Comparison of ENCODE assay signal across 8 mouse cellular contexts in genomic region chr7:132930055-132930454, GRCm38 (mm10). TPM values are rescaled to one million over a fixed set of nuclear protein-coding genes. Genes with fewer than 3 reads are reported as not detected.
A peak's percentile ranks its signal among the peaks of the same experiment; 100 is the strongest.
DNase-seq lines count a peak whose midpoint lies in the region; ATAC-seq and TF ChIP-seq lines count a peak whose summit lies in the region.

No protein-coding gene starts in this region.

- H3K9ac ChIP-seq in kidney, embryonic 15.5 days, result peak overlapping the region; percentile 96
- H3K9ac ChIP-seq in neural tube, embryonic 12.5 days, result peak overlapping the region; percentile 97; the same call in 1 of the 2 replicates

- no peak for ATAC-seq in kidney, embryonic 15.5 days (replicated peaks; ENCODE audit: low FRiP score)
- ATAC-seq in neural tube, embryonic 12.5 days (ENCODE audit: low FRiP score, low read depth), result no peak

- no peak overlapping the region for H3K27ac ChIP-seq in testis, adult 2 months (ENCODE audit: control insufficient read depth, insufficient read depth, low read depth, low read length)
- no peak overlapping the region for H3K27ac ChIP-seq in cortical plate, adult 2 months (ENCODE audit: insufficient read depth, low read length)
- no peak overlapping the region for H3K27ac ChIP-seq in kidney, embryonic 15.5 days
- H3K27ac ChIP-seq in neural tube, embryonic 12.5 days, result no peak overlapping the region

- DNase-seq in testis, postnatal 10 days (ENCODE audit: low spot score), result no peak
- no peak for DNase-seq in spleen, adult 18-20 months
- DNase-seq in right cerebral cortex, postnatal 10 days (ENCODE audit: low spot score in 2 of 2), result no peak
- DNase-seq in retina, embryonic 14.5 days (ENCODE audit: low spot score), result no peak

- no peaks in the 10 kb centered on the region for H3K9me3 ChIP-seq in kidney, embryonic 15.5 days (replicated peaks)
- H3K9me3 ChIP-seq in neural tube, embryonic 12.5 days, result no peaks in the 10 kb centered on the region

- H3K27me3 ChIP-seq in testis, adult 2 months (ENCODE audit: control insufficient read depth, insufficient read depth, low read length), result no peaks in the 10 kb centered on the region
- H3K27me3 ChIP-seq in kidney, embryonic 15.5 days, result no peaks in the 10 kb centered on the region
- no peaks in the 10 kb centered on the region for H3K27me3 ChIP-seq in neural tube, embryonic 12.5 days (replicated peaks)

- TF ChIP-seq CTCF in testis, adult 2 months (IDR thresholded peaks at IDR 0.05; ENCODE audit: control insufficient read depth, insufficient read depth, insufficient replicate concordance, low read depth, low read length), result no peak
- no peak for TF ChIP-seq CTCF in cortical plate, adult 2 months (IDR thresholded peaks at IDR 0.05; ENCODE audit: extremely low read depth, insufficient read depth, low read length)

- TF ChIP-seq POLR2A in testis, adult 2 months (IDR thresholded peaks at IDR 0.05; ENCODE audit: control insufficient read depth, low read depth, low read length), result no peak
- no peak for TF ChIP-seq POLR2A in cortical plate, adult 2 months (IDR thresholded peaks at IDR 0.05; ENCODE audit: extremely low read depth, insufficient read depth, low read length)

- H3K36me3 ChIP-seq in testis, adult 2 months (ENCODE audit: control insufficient read depth, insufficient read depth, low read length), result no peaks in the 10 kb centered on the region
- no peaks in the 10 kb centered on the region for H3K36me3 ChIP-seq in kidney, embryonic 15.5 days
- no peaks in the 10 kb centered on the region for H3K36me3 ChIP-seq in neural tube, embryonic 12.5 days

- WGBS in kidney, embryonic 15.5 days, result 86% methylated on average over 5 of the region's 5 CpGs
- WGBS in neural tube, embryonic 12.5 days, result 93% methylated on average over 5 of the region's 5 CpGs

- peak overlapping the region; percentile 66 for H3K4me2 ChIP-seq in kidney, embryonic 15.5 days
- H3K4me2 ChIP-seq in neural tube, embryonic 12.5 days (replicated peaks), result peak overlapping the region; percentile 82

- H3K4me3 ChIP-seq in testis, adult 2 months (ENCODE audit: control insufficient read depth, low read depth, low read length), result peak overlapping the region; percentile 100
- H3K4me3 ChIP-seq in cortical plate, adult 2 months (ENCODE audit: insufficient read depth, low read length), result peak overlapping the region; percentile 68; the same call in 1 of the 2 replicates
- peak overlapping the region; percentile 98 for H3K4me3 ChIP-seq in kidney, embryonic 15.5 days (replicated peaks)
- H3K4me3 ChIP-seq in neural tube, embryonic 12.5 days, result peak overlapping the region; percentile 96

- no peaks in the 10 kb centered on the region for H3K4me1 ChIP-seq in testis, adult 2 months (ENCODE audit: control insufficient read depth, insufficient read depth, low read length)
- peaks cover 2% of the 10 kb centered on the region for H3K4me1 ChIP-seq in cortical plate, adult 2 months (ENCODE audit: control insufficient read depth, insufficient read depth, low read length)
- peaks cover 19% of the 10 kb centered on the region for H3K4me1 ChIP-seq in kidney, embryonic 15.5 days
- H3K4me1 ChIP-seq in neural tube, embryonic 12.5 days, result peaks cover 10% of the 10 kb centered on the region

RNA-seq across cellular contexts. Expression of gene Zranb1, which starts 0.9 kb away (rescaled TPM):
- 28.6 and 38.7 TPM in 2 replicates for polyA plus RNA-seq in testis, adult 2 months (2012; rRNA removed)
- 27.1 and 29.4 TPM in 2 replicates for polyA plus RNA-seq in cortical plate, adult 2 months (2012; rRNA removed)
- polyA plus RNA-seq in kidney, embryonic 15.5 days (2015; fragmentation: Nextera tagmentation; extraction: Ambion mirVana), result 12.7 and 12.9 TPM in 2 replicates
- 17.4 and 19.7 TPM in 2 replicates for polyA plus RNA-seq in neural tube, embryonic 12.5 days (2016; fragmentation: Nextera tagmentation; extraction: Ambion mirVana)
